Mouse (Mus musculus) forebrain, embryonic 11.5 days (tissue): ENCODE measurements around the gene Hist1h2bb. TPM values are rescaled to one million over a fixed set of nuclear protein-coding genes. Genes with fewer than 3 reads are reported as not detected.

Experiments
- ATAC-seq: fragments of 200-750 bp; cut with Nextera tagmentation; replicated peaks from 2 replicates; pipeline ENCODE4 v1.8.0; 2017; ENCODE audit warnings: moderate TSS enrichment; ENCODE audit not compliant: low FRiP score
- DNase-seq: peaks from one replicate; pipeline ENCODE4 v3.0.0-alpha.2; 2017; ENCODE audit warnings: low spot score
- H3K27ac ChIP-seq: fragments of 300-500 bp; sonication (generic); 2 replicates; pipeline ENCODE4 v1.5.1; 2014; ENCODE audit warnings: low read depth, low read length
- H3K27me3 ChIP-seq: fragments of 300-500 bp; sonication (generic); 2 replicates; pipeline ENCODE4 v1.6.1; 2014; ENCODE audit warnings: mild to moderate bottlenecking, low read length, mixed read lengths; ENCODE audit not compliant: control insufficient read depth, insufficient read depth
- H3K36me3 ChIP-seq: fragments of 300-500 bp; sonication (generic); 2 replicates; pipeline ENCODE4 v1.6.1; 2014; ENCODE audit warnings: mild to moderate bottlenecking, low read length, moderate library complexity, mixed read lengths; ENCODE audit not compliant: control insufficient read depth, insufficient read depth
- H3K4me1 ChIP-seq: fragments of 300-500 bp; sonication (generic); replicated peaks from 2 replicates; pipeline ENCODE4 v1.6.1; 2014; ENCODE audit warnings: low read length, mixed read lengths; ENCODE audit not compliant: control insufficient read depth, insufficient read depth
- H3K4me2 ChIP-seq: fragments of 300-500 bp; sonication (generic); 2 replicates; pipeline ENCODE4 v1.6.1; 2014; ENCODE audit warnings: low read depth, mild to moderate bottlenecking, low read length, moderate library complexity, mixed read lengths; ENCODE audit not compliant: severe bottlenecking
- H3K4me3 ChIP-seq: fragments of 300-500 bp; sonication (generic); 2 replicates; pipeline ENCODE4 v1.5.1; 2014; ENCODE audit warnings: low read depth, low read length
- H3K9ac ChIP-seq: fragments of 300-500 bp; sonication (generic); 2 replicates; pipeline ENCODE4 v1.6.1; 2014; ENCODE audit warnings: low read length
- H3K9me3 ChIP-seq: fragments of 300-500 bp; sonication (generic); 2 replicates; pipeline ENCODE4 v1.6.1; 2016; ENCODE audit warnings: low read length, mixed read lengths; ENCODE audit not compliant: control insufficient read depth
- WGBS: fragments of 180-500 bp; shearing (Covaris S2); extraction: QIAGEN DNeasy Blood & Tissue Kit; methylation state at CpG from one replicate; pipeline ENCODE4 v1.1.7; 2014; 5-methylcytosine and 5-hydroxymethylcytosine counted together
- microRNA-seq: library from miRNA; unstranded; fragments of <30 nt; microRNA quantifications from one replicate; pipeline ENCODE4, GENCODE M21; 2016; ENCODE audit not compliant: insufficient number of aligned reads
- polyA plus RNA-seq: library from polyadenylated mRNA; unstranded; fragments of >200 nt; fragmentation: Nextera tagmentation; extraction: Ambion mirVana; gene quantifications from 2 replicates; pipeline ENCODE4 v1.2.1, GENCODE M21; 2014

Gene Hist1h2bb
- polyA plus RNA-seq, 1 experiment from 2014 or later: 2.6 TPM

DNA sequence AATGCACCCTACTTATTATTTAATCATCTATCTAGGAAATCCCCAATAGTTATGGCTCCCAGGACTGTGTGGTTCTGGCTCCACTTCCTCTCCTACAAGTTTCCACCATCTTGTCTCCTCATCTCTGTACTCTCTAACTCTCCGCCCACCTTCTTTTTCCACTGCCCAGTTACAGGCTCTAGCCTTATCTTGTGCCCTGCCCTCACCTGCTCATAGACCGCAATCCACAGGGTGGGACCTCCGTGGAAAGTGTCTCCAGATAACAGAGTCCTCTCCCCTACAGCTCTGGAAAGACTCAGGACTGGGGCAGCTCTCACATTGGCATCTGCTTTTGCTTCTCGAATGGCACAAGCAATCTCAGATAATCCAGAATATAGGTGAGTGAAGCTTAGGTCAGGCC is 32.5 kb downstream of the Hist1h2bb start:
- Histone ChIP-seq H3K27me3 (no peaks in the 10 kb centered on the region), H3K4me2 (no peak overlapping the region), H3K36me3 (no peaks in the 10 kb centered on the region), H3K4me1 (no peaks in the 10 kb centered on the region), H3K4me3 (no peak overlapping the region), H3K27ac (no peak overlapping the region), H3K9ac (no peak overlapping the region), H3K9me3 (no peaks in the 10 kb centered on the region)
- DNase-seq: no peak
- 87% methylated on average over 4 of the region's 4 CpGs for WGBS
- no peak for ATAC-seq

DNA sequence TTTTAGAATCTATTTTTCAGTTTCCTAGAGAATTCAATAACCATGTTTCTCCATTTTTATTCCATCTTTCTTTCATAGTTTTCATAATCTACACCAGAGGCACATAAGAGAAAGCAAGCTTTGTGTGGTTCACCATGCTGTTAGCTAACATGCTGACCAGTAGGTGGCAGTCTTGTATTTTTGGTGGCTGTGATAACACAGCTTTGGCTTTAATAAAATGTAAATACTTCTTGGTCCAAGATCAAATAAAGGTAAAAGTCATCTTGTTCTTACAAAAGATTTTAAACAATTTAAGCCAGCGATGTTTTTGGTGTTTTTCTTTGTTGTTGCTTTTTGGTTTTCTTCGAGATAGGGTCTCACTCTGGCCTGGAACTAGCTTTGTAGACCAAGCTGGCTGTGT is 46.0 kb downstream of the Hist1h2bb start:
- no peak overlapping the region for H3K4me3 ChIP-seq
- no peak for ATAC-seq
- H3K27ac ChIP-seq: no peak overlapping the region
- no peak for DNase-seq
- no peaks in the 10 kb centered on the region for H3K36me3 ChIP-seq
- 47% methylated on average over 2 of the region's 2 CpGs for WGBS
- H3K9me3 ChIP-seq: no peaks in the 10 kb centered on the region
- no peak overlapping the region for H3K4me2 ChIP-seq
- H3K4me1 ChIP-seq: no peaks in the 10 kb centered on the region
- no peaks in the 10 kb centered on the region for H3K27me3 ChIP-seq
- H3K9ac ChIP-seq: no peak overlapping the region

Small RNA genes within 50 kb of the gene (microRNA-seq; reads per million reads assigned to microRNA genes)
- not detected for gene Gm44314
- gene Gm44484: not detected

Other genes starting within 250 kb of the Hist1h2bb start
- gene Hist1h4h, start 215.7 kb upstream of the Hist1h2bb start, polyA plus RNA-seq: 2.0 and 4.9 TPM in 2 replicates
- 7.7 and 9.3 TPM in 2 replicates for gene Hist1h2af, start 212.8 kb upstream of the Hist1h2bb start, polyA plus RNA-seq
- 5.2 and 5.7 TPM in 2 replicates for gene Hist1h3g, start 211.3 kb upstream of the Hist1h2bb start, polyA plus RNA-seq
- 0.85 and 1.2 TPM in 2 replicates for gene Hist1h2bh, start 203.3 kb upstream of the Hist1h2bb start, polyA plus RNA-seq
- 0.92 and 1.4 TPM in 2 replicates for gene Hist1h3f, start 202.7 kb upstream of the Hist1h2bb start, polyA plus RNA-seq
- 1.2 and 1.3 TPM in 2 replicates for gene Hist1h4f, start 195.1 kb upstream of the Hist1h2bb start, polyA plus RNA-seq
- 0.87 and 0.92 TPM in 2 replicates for gene Hist1h1d, start 193.5 kb upstream of the Hist1h2bb start, polyA plus RNA-seq
- gene Hist1h3e, start 184.4 kb upstream of the Hist1h2bb start, polyA plus RNA-seq: 6.7 and 10.4 TPM in 2 replicates
- 96.4 and 102 TPM in 2 replicates for gene Hist1h2ae, start 175.5 kb upstream of the Hist1h2bb start, polyA plus RNA-seq
- 7.4 and 10.0 TPM in 2 replicates for gene Hist1h2bg, start 175.3 kb upstream of the Hist1h2bb start, polyA plus RNA-seq
- gene Hist1h2bf, start 172.5 kb upstream of the Hist1h2bb start, polyA plus RNA-seq: 4.5 and 5.9 TPM in 2 replicates
- 2.5 and 3.0 TPM in 2 replicates for gene Hist1h2ad, start 172.4 kb upstream of the Hist1h2bb start, polyA plus RNA-seq
- 11.9 and 13.9 TPM in 2 replicates for gene Hist1h3d, start 171.0 kb upstream of the Hist1h2bb start, polyA plus RNA-seq
- gene Hist1h4d, start 165.1 kb upstream of the Hist1h2bb start, polyA plus RNA-seq: 132 and 133 TPM in 2 replicates
- 4.0 and 4.6 TPM in 2 replicates for gene Hist1h2be, start 125.6 kb upstream of the Hist1h2bb start, polyA plus RNA-seq
- 27.3 and 27.7 TPM in 2 replicates for gene Hist1h1e, start 124.2 kb upstream of the Hist1h2bb start, polyA plus RNA-seq
- 1.1 and 1.2 TPM in 2 replicates for gene Hist1h2ac, start 62.8 kb upstream of the Hist1h2bb start, polyA plus RNA-seq
- 23.4 and 25.3 TPM in 2 replicates for gene Hist1h2bc, start 62.5 kb upstream of the Hist1h2bb start, polyA plus RNA-seq
- gene Hist1h1t, start 50.9 kb upstream of the Hist1h2bb start, polyA plus RNA-seq: 0.51 TPM in 1 of 2 replicates, not detected in the other
- gene Hist1h4c, start 48.3 kb upstream of the Hist1h2bb start, polyA plus RNA-seq: 6.0 and 6.8 TPM in 2 replicates
- gene Hfe, start 35.9 kb upstream of the Hist1h2bb start, polyA plus RNA-seq: 2.2 TPM in 2 replicates
- 14.5 and 15.2 TPM in 2 replicates for gene Hist1h1c, start 7.9 kb upstream of the Hist1h2bb start, polyA plus RNA-seq
- 8.7 and 10.6 TPM in 2 replicates for gene Hist1h3c, start 1.1 kb upstream of the Hist1h2bb start, polyA plus RNA-seq
- gene Hist1h2ab, start 4.4 kb downstream of the Hist1h2bb start, polyA plus RNA-seq: 59.7 and 63.1 TPM in 2 replicates
- gene Hist1h3b, start 5.5 kb downstream of the Hist1h2bb start, polyA plus RNA-seq: 11.7 and 15.4 TPM in 2 replicates
- 4.7 and 5.9 TPM in 2 replicates for gene Hist1h4b, start 10.3 kb downstream of the Hist1h2bb start, polyA plus RNA-seq
- gene Hist1h4a, start 14.5 kb downstream of the Hist1h2bb start, polyA plus RNA-seq: 0.95 TPM in 1 of 2 replicates, not detected in the other
- 2.9 and 5.4 TPM in 2 replicates for gene Hist1h3a, start 15.7 kb downstream of the Hist1h2bb start, polyA plus RNA-seq
- gene Hist1h1a, start 16.9 kb downstream of the Hist1h2bb start, polyA plus RNA-seq: 2.7 and 4.0 TPM in 2 replicates
- 0.13 TPM in 1 of 2 replicates, not detected in the other for gene Trim38, start 23.2 kb downstream of the Hist1h2bb start, polyA plus RNA-seq
- gene Slc17a2, start 60.3 kb downstream of the Hist1h2bb start, polyA plus RNA-seq: not detected in 2 replicates
- gene Slc17a3, start 92.7 kb downstream of the Hist1h2bb start, polyA plus RNA-seq: not detected in 2 replicates
- gene Slc17a1, start 121.0 kb downstream of the Hist1h2bb start, polyA plus RNA-seq: not detected in 2 replicates
- gene Slc17a4, start 168.3 kb downstream of the Hist1h2bb start, polyA plus RNA-seq: not detected in 2 replicates
- not detected in 2 replicates for gene Hist1h2ba, start 187.4 kb downstream of the Hist1h2bb start, polyA plus RNA-seq
- gene Hist1h2aa, start 187.7 kb downstream of the Hist1h2bb start, polyA plus RNA-seq: not detected in 2 replicates
- gene Scgn, start 244.5 kb downstream of the Hist1h2bb start, polyA plus RNA-seq: 0.57 and 0.73 TPM in 2 replicates